Mouse (Mus musculus) liver, postnatal 0 days (tissue): ENCODE measurements around the gene Ube2i. TPM values are rescaled to one million over a fixed set of nuclear protein-coding genes. Genes with fewer than 3 reads are reported as not detected.
A peak's percentile ranks its signal among the peaks of the same experiment; 100 is the strongest.

Experiments used
- ATAC-seq: fragments of 200-750 bp; cut with Nextera tagmentation; 2 replicates; pipeline ENCODE4 v1.8.0; 2017; ENCODE audit warnings: mild to moderate bottlenecking, moderate library complexity
- DNase-seq: peaks from one replicate; pipeline ENCODE4 v3.0.0-alpha.2; 2016
- H3K27ac ChIP-seq: fragments of 300-500 bp; sonication (generic); 2 replicates; pipeline ENCODE4 v1.5.1; 2014; ENCODE audit warnings: antibody characterized with exemption, moderate library complexity, mild to moderate bottlenecking, low read depth
- H3K27me3 ChIP-seq: fragments of 300-500 bp; sonication (generic); 2 replicates; pipeline ENCODE4 v1.6.1; 2014; ENCODE audit warnings: low read length, control low read depth, mixed read lengths; ENCODE audit not compliant: insufficient read depth
- H3K36me3 ChIP-seq: fragments of 300-500 bp; sonication (generic); replicated peaks from 2 replicates; pipeline ENCODE4 v1.6.1; 2014; ENCODE audit warnings: mild to moderate bottlenecking, control low read depth, low read length, moderate library complexity, mixed read lengths; ENCODE audit not compliant: insufficient read depth
- H3K4me1 ChIP-seq: fragments of 300-500 bp; sonication (generic); 2 replicates; pipeline ENCODE4 v1.6.1; 2014; ENCODE audit warnings: antibody characterized with exemption, mild to moderate bottlenecking, control low read depth; ENCODE audit not compliant: insufficient read depth
- H3K4me2 ChIP-seq: fragments of 300-500 bp; sonication (generic); 2 replicates; pipeline ENCODE4 v1.6.1; 2014; ENCODE audit warnings: low read depth, mild to moderate bottlenecking, low read length, moderate library complexity, mixed read lengths
- H3K4me3 ChIP-seq: fragments of 300-500 bp; sonication (generic); 2 replicates; pipeline ENCODE4 v1.5.1; 2014; ENCODE audit warnings: low read depth, low read length
- H3K9ac ChIP-seq: fragments of 300-500 bp; sonication (generic); replicated peaks from 2 replicates; pipeline ENCODE4 v1.6.1; 2014; ENCODE audit warnings: mild to moderate bottlenecking, moderate library complexity
- H3K9me3 ChIP-seq: fragments of 300-500 bp; sonication (generic); 2 replicates; pipeline ENCODE4 v1.6.1; 2016; ENCODE audit warnings: mild to moderate bottlenecking, control low read depth, low read length, mixed read lengths
- CTCF ChIP-seq: sonication (generic); IDR thresholded peaks from 2 replicates; pipeline ENCODE4 v1.5.1; 2016; ENCODE audit warnings: antibody characterized with exemption, low read depth
- EP300 ChIP-seq: IDR thresholded peaks from 2 replicates; pipeline ENCODE4 v1.6.1; 2016; ENCODE audit warnings: antibody characterized with exemption, low read depth, mild to moderate bottlenecking
- WGBS: fragments of 180-500 bp; shearing (Covaris S2); extraction: QIAGEN DNeasy Blood & Tissue Kit; methylation state at CpG from one replicate; pipeline ENCODE4 v1.1.7; 2014; ENCODE audit not compliant: insufficient replicate concordance; 5-methylcytosine and 5-hydroxymethylcytosine counted together
- polyA plus RNA-seq: library from polyadenylated mRNA; unstranded; fragments of >200 nt; fragmentation: Nextera tagmentation; extraction: Ambion mirVana; gene quantifications from 2 replicates; pipeline ENCODE4 v1.2.1, GENCODE M21; 2015

Gene Ube2i
- polyA plus RNA-seq, 1 experiment from 2014 or later = 164 TPM

- TF ChIP-seq CTCF (peak; percentile 85), EP300 (peak; percentile 75; the same call in 1 of the 2 replicates)
- Histone ChIP-seq H3K9ac (peak overlapping the region; percentile 97), H3K4me3 (peak overlapping the region; percentile 83), H3K9me3 (no peaks in the 10 kb centered on the region), H3K27ac (peak overlapping the region; percentile 99), H3K4me2 (peak overlapping the region; percentile 87), H3K27me3 (no peaks in the 10 kb centered on the region), H3K4me1 (peaks cover 32% of the 10 kb centered on the region), H3K36me3 (peaks cover 7% of the 10 kb centered on the region)
- ATAC-seq (peak; percentile 86), DNase-seq (peak; percentile 94)
- WGBS = under 1% methylated on average over 42 of the region's 45 CpGs
Observed at GRCm38 (mm10) chr17:25273706-25274501, 518 bp downstream of the Ube2i start.

- peak; percentile 90 for DNase-seq
- no peaks in the 10 kb centered on the region for H3K9me3 ChIP-seq
- ATAC-seq = peak; percentile 83
- no peaks in the 10 kb centered on the region for H3K27me3 ChIP-seq
- H3K4me3 ChIP-seq = peak overlapping the region; percentile 83
- H3K27ac ChIP-seq = peak overlapping the region; percentile 99
- peaks cover 32% of the 10 kb centered on the region for H3K4me1 ChIP-seq
- WGBS = 3% methylated on average over 74 of the region's 92 CpGs
- TF ChIP-seq EP300 (no peak), CTCF (no peak)
- H3K4me2 ChIP-seq = peak overlapping the region; percentile 87
- peak overlapping the region; percentile 97 for H3K9ac ChIP-seq
- H3K36me3 ChIP-seq = peaks cover 15% of the 10 kb centered on the region
Observed at GRCm38 (mm10) chr17:25272951-25273705, 1.3 kb downstream of the Ube2i start.

- peak overlapping the region; percentile 83 for H3K4me3 ChIP-seq
- peaks cover 32% of the 10 kb centered on the region for H3K4me1 ChIP-seq
- H3K4me2 ChIP-seq = peak overlapping the region; percentile 87
- peaks cover 23% of the 10 kb centered on the region for H3K36me3 ChIP-seq
- DNase-seq = peak; percentile 46
- H3K9me3 ChIP-seq = no peaks in the 10 kb centered on the region
- H3K9ac ChIP-seq = peak overlapping the region; percentile 97
- WGBS = under 1% methylated on average over 10 of the region's 10 CpGs
- peak overlapping the region; percentile 99 for H3K27ac ChIP-seq
- TF ChIP-seq EP300 (no peak), CTCF (no peak)
- H3K27me3 ChIP-seq = no peaks in the 10 kb centered on the region
- ATAC-seq = no peak
Observed at GRCm38 (mm10) chr17:25272326-25272725, 2.1 kb downstream of the Ube2i start.

- no peak for ATAC-seq
- peak overlapping the region; percentile 87; the same call in 1 of the 2 replicates for H3K4me2 ChIP-seq
- 0 out of 2 replicates have a peak overlapping the region, but pooled peaks have one; percentile 31 for H3K9ac ChIP-seq
Observed at GRCm38 (mm10) chr17:25270795-25271335, 3.6 kb downstream of the Ube2i start.

GRCm38 (mm10) chr17:25264453-25264852 lies 10.0 kb downstream of the Ube2i start:
- peak; percentile 38; the same call in 1 of the 2 replicates for ATAC-seq
- no peaks in the 10 kb centered on the region for H3K9me3 ChIP-seq
- no peak overlapping the region for H3K27ac ChIP-seq
- 67% methylated on average over 3 of the region's 3 CpGs for WGBS
- no peak overlapping the region for H3K4me3 ChIP-seq
- peaks cover 1% of the 10 kb centered on the region; the same call in 1 of the 2 replicates for H3K4me1 ChIP-seq
- peaks cover 76% of the 10 kb centered on the region for H3K36me3 ChIP-seq
- TF ChIP-seq CTCF = peak; percentile 45
- no peak for TF ChIP-seq EP300
- no peak overlapping the region for H3K4me2 ChIP-seq
- no peak for DNase-seq
- no peaks in the 10 kb centered on the region for H3K27me3 ChIP-seq
- H3K9ac ChIP-seq = no peak overlapping the region

More at GRCm38 (mm10) chr17:25270795-25271335, 3.6 kb downstream of the Ube2i start:
- DNase-seq = no peak
- Histone ChIP-seq H3K27me3 (no peaks in the 10 kb centered on the region), H3K27ac (no peak overlapping the region), H3K36me3 (peaks cover 37% of the 10 kb centered on the region), H3K4me1 (peaks cover 32% of the 10 kb centered on the region), H3K9me3 (no peaks in the 10 kb centered on the region), H3K4me3 (peak overlapping the region; percentile 83; the same call in 1 of the 2 replicates)
- WGBS = 81% methylated on average over 2 of the region's 2 CpGs
- no peak for TF ChIP-seq CTCF
- no peak for TF ChIP-seq EP300

- 42% methylated on average over 6 of the region's 6 CpGs for WGBS
- DNase-seq (no peak), ATAC-seq (no peak)
- TF ChIP-seq CTCF (no peak), EP300 (no peak)
- Histone ChIP-seq H3K27me3 (peaks cover 34% of the 10 kb centered on the region), H3K4me3 (no peak overlapping the region), H3K9ac (no peak overlapping the region), H3K9me3 (no peaks in the 10 kb centered on the region), H3K36me3 (peaks cover 18% of the 10 kb centered on the region), H3K27ac (no peak overlapping the region), H3K4me1 (peaks cover 10% of the 10 kb centered on the region), H3K4me2 (no peak overlapping the region)
Observed at GRCm38 (mm10) chr17:25257804-25258261, 16.6 kb downstream of the Ube2i start.
